17 mouse cellular contexts compared by ENCODE assay signal in genomic region chr7:114251684-114252083, GRCm38 (mm10). TPM values are rescaled to one million over a fixed set of nuclear protein-coding genes. Genes with fewer than 3 reads are reported as not detected.
A peak's percentile ranks its signal among the peaks of the same experiment; 100 is the strongest.
DNase-seq lines count a peak whose midpoint lies in the region; ATAC-seq and TF ChIP-seq lines count a peak whose summit lies in the region.
"Had no signal": no experiment of that assay in that cellular context is flagged by ENCODE, and none has a peak within 500 bp of the region (broad histone marks: within the 10 kb centered on the region; RNA-seq: fewer than 3 reads in every experiment).

No protein-coding gene starts in this region.

- TF ChIP-seq CTCF in intestine, postnatal 0 days (IDR thresholded peaks at IDR 0.05; ENCODE audit: low read depth): peak; percentile 44

- no peak overlapping the region for H3K4me2 ChIP-seq in intestine, postnatal 0 days (replicated peaks; ENCODE audit: low read depth)
- no peak overlapping the region for H3K4me2 ChIP-seq in intestine, embryonic 15.5 days (replicated peaks)
- H3K4me2 ChIP-seq: heart, embryonic 12.5 days; liver, embryonic 15.5 days had no signal

- no peaks in the 10 kb centered on the region for H3K9me3 ChIP-seq in intestine, postnatal 0 days (ENCODE audit: control insufficient read depth)
- H3K9me3 ChIP-seq in intestine, embryonic 15.5 days: no peaks in the 10 kb centered on the region
- H3K9me3 ChIP-seq: liver, embryonic 15.5 days had no signal

- no peak overlapping the region for H3K4me3 ChIP-seq in intestine, postnatal 0 days (ENCODE audit: low read depth, low read length)
- no peak overlapping the region for H3K4me3 ChIP-seq in intestine, embryonic 15.5 days (replicated peaks)
- H3K4me3 ChIP-seq: heart, embryonic 12.5 days; hindbrain, embryonic 10.5 days; liver, embryonic 15.5 days had no signal

- H3K36me3 ChIP-seq in intestine, postnatal 0 days (ENCODE audit: control insufficient read depth, insufficient read depth): peaks cover 43% of the 10 kb centered on the region
- H3K36me3 ChIP-seq in intestine, embryonic 15.5 days: peaks cover 24% of the 10 kb centered on the region

- WGBS in intestine, postnatal 0 days: 96% methylated on average over 3 of the region's 3 CpGs
- 96% methylated on average over 3 of the region's 3 CpGs for WGBS in intestine, embryonic 15.5 days

- H3K9ac ChIP-seq in intestine, postnatal 0 days (ENCODE audit: low read depth, low read length): no peak overlapping the region
- no peak overlapping the region for H3K9ac ChIP-seq in intestine, embryonic 15.5 days
- H3K9ac ChIP-seq: heart, embryonic 12.5 days; liver, embryonic 15.5 days had no signal

- no peak overlapping the region for H3K27ac ChIP-seq in intestine, postnatal 0 days (ENCODE audit: low read depth, low read length)
- no peak overlapping the region for H3K27ac ChIP-seq in intestine, embryonic 15.5 days
- H3K27ac ChIP-seq: hindbrain, embryonic 10.5 days; liver, embryonic 15.5 days had no signal

- peak; percentile 7 for DNase-seq in lung, postnatal 10 days
- DNase-seq in lung, postnatal 36 days: no peak
- peak; percentile 28 for DNase-seq in NIH3T3 (ENCODE audit: low read depth)
- DNase-seq in frontal cortex, postnatal 14 days (ENCODE audit: low spot score in 2 of 2): no peak
- no peak for DNase-seq in layer of hippocampus, adult 18-20 months (ENCODE audit: low spot score in 2 of 2)
- DNase-seq: cerebellum, adult 8-10 months; embryo, embryonic 11 days; gastrocnemius, postnatal 25 days; kidney, adult 11 months; right cerebral cortex, postnatal 14 days; thymus, adult 18-20 months had no signal

- ATAC-seq in intestine, postnatal 0 days: no peak
- ATAC-seq in intestine, embryonic 15.5 days: no peak
- ATAC-seq: forebrain, embryonic 14.5 days had no signal

- no peaks in the 10 kb centered on the region for H3K27me3 ChIP-seq in intestine, postnatal 0 days (replicated peaks; ENCODE audit: control insufficient read depth, insufficient read depth, low read length)
- no peaks in the 10 kb centered on the region for H3K27me3 ChIP-seq in intestine, embryonic 15.5 days (replicated peaks)
- H3K27me3 ChIP-seq: heart, embryonic 12.5 days; liver, embryonic 15.5 days had no signal

- H3K4me1 ChIP-seq in intestine, postnatal 0 days (replicated peaks; ENCODE audit: control insufficient read depth, insufficient read depth, low read length): no peaks in the 10 kb centered on the region
- no peaks in the 10 kb centered on the region for H3K4me1 ChIP-seq in intestine, embryonic 15.5 days (replicated peaks)

RNA-seq across cellular contexts. Expression of gene Copb1, which starts 2.8 kb away (rescaled TPM):
- 137 and 140 TPM in 2 replicates for polyA plus RNA-seq in intestine, postnatal 0 days (2015; fragmentation: Nextera tagmentation; extraction: Ambion mirVana)
- polyA plus RNA-seq in intestine, embryonic 15.5 days (2015; fragmentation: Nextera tagmentation; extraction: Ambion mirVana): 113 and 125 TPM in 2 replicates
- total RNA-seq in layer of hippocampus, adult 18-20 months (2021): 10 to 100 TPM; 58.1 to 61.2 TPM

RNA-seq across cellular contexts. Expression of gene Psma1, which starts 24.2 kb away (rescaled TPM):
- 205 and 212 TPM in 2 replicates for polyA plus RNA-seq in intestine, postnatal 0 days (2015; fragmentation: Nextera tagmentation; extraction: Ambion mirVana)
- 369 and 381 TPM in 2 replicates for polyA plus RNA-seq in intestine, embryonic 15.5 days (2015; fragmentation: Nextera tagmentation; extraction: Ambion mirVana)
- 100 to 1,000 TPM; 111 to 112 TPM for total RNA-seq in layer of hippocampus, adult 18-20 months (2021)

Comparison
In these comparisons a context has a peak if more than half of its experiments do, and no peak if none do; other contexts are left out.
1. DNase-seq: peak in lung, postnatal 10 days (single experiment) and NIH3T3 (single experiment); none in lung, postnatal 36 days (single experiment), frontal cortex, postnatal 14 days (0 of 2) and layer of hippocampus, adult 18-20 months (0 of 2).